Mouse (Mus musculus) ES-E14 (cell line): ENCODE results near the gene Hacd3.

ENCODE experiments used
- CHD2 ChIP-seq: IDR thresholded peaks from 2 replicates; pipeline ENCODE4 v1.6.1; 2014; ENCODE audit warnings: mild to moderate bottlenecking, low read depth, low read length, inconsistent platforms
- ZC3H11A ChIP-seq: IDR thresholded peaks from 2 replicates; pipeline ENCODE4 v1.6.1; 2012; ENCODE audit warnings: low read depth, mild to moderate bottlenecking, inconsistent platforms, low read length, borderline replicate concordance

GRCm38 (mm10) chr9:64939790-64940189 is 81.7 kb downstream of the Hacd3 start:
- TF ChIP-seq CHD2 (no peak), ZC3H11A (no peak)
